Mouse (Mus musculus): ENCODE measurements at regions not wholly inside any gene's neighbourhood (a gene's known extent, or its start where the extent isn't known, plus 50 kb on each side); places are given as distances from the start of the nearest gene placed in this dataset.

DNA sequence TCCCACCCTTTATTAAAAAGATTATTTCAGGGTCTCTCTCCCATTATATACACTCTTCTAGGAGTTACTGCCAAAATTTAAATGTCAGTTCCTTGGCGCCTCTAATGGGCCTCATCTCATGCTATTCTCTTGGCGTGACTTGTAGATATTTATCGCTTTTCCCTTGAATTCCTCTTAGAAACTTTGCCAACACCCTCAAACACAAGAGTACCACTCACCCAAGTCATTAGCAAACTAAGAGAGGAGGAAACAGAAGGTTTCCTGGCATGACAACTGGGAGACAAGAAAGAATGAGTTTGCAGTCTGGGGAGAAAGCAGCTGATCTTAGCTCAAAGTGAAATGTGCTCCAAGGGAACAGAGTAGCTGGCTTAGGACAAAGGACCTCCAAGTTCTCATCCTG lies 236.8 kb downstream of the Ipo11 start:
- TF ChIP-seq GATA1 (IDR thresholded peaks at IDR 0.05; ENCODE audit: borderline replicate concordance, low read length) (no peak), FLI1 (IDR thresholded peaks at IDR 0.05; ENCODE audit: low read length) (no peak)

Data from megakaryocyte, embryonic 14.5 days (primary cell).